Comparison of ENCODE assay signal across 24 mouse cellular contexts in the genomic region with DNA sequence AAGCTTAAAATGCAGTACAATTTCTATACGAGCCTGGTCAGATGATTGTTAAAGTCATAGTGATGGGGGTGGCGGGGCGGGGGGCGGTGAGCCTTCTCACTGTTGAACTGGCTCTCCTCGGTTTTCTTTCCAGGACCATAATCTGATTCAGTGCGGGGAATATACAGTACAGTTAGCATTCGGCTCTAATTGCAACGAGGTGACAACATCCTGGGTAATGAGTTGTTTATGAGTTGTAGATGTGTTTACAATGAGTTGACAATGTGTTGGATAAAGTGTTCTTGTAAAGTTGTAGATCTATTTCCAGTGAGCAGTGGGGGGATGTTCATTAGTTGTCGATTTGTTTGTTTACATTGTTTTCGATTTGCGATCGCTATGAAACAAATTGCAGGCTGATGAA.
DNase-seq lines count a peak whose midpoint lies in the region; ATAC-seq and TF ChIP-seq lines count a peak whose summit lies in the region.
"Had no signal": no experiment of that assay in that cellular context is flagged by ENCODE, and none has a peak within 500 bp of the region (broad histone marks: within the 10 kb centered on the region; RNA-seq: fewer than 3 reads in every experiment).

No protein-coding gene starts in this region.

- H3K27me3 ChIP-seq in forebrain, embryonic 16.5 days (replicated peaks; ENCODE audit: control insufficient read depth, insufficient read depth, low read length): no peaks in the 10 kb centered on the region
- no peaks in the 10 kb centered on the region for H3K27me3 ChIP-seq in forebrain, embryonic 15.5 days
- H3K27me3 ChIP-seq in lung, embryonic 14.5 days (ENCODE audit: insufficient read depth, low read length): no peaks in the 10 kb centered on the region
- H3K27me3 ChIP-seq in limb, embryonic 12.5 days: peaks cover 63% of the 10 kb centered on the region
- H3K27me3 ChIP-seq: CH12.LX; embryonic facial prominence, embryonic 15.5 days; heart, embryonic 13.5 days; hindbrain, embryonic 15.5 days; Patski had no signal

- no peak overlapping the region for H3K9ac ChIP-seq in forebrain, embryonic 16.5 days (replicated peaks; ENCODE audit: low read depth, low read length)
- H3K9ac ChIP-seq in forebrain, embryonic 15.5 days (replicated peaks): no peak overlapping the region
- no peak overlapping the region for H3K9ac ChIP-seq in lung, embryonic 14.5 days
- H3K9ac ChIP-seq in limb, embryonic 12.5 days (replicated peaks): no peak overlapping the region
- H3K9ac ChIP-seq: embryonic facial prominence, embryonic 15.5 days; heart, embryonic 13.5 days; hindbrain, embryonic 15.5 days had no signal

- DNase-seq in lung, embryonic 14.5 days: no peak
- no peak for DNase-seq in lung, postnatal 25 days (ENCODE audit: low spot score)
- DNase-seq in forelimb bud, embryonic 11.5 days (ENCODE audit: low read depth, low spot score): peak; percentile 70
- DNase-seq in retina, embryonic 14.5 days (ENCODE audit: low spot score): no peak
- no peak for DNase-seq in kidney, postnatal 4 days
- DNase-seq: adrenal gland, postnatal 25 days; cerebellum, adult 11 months; cerebellum, adult 8-10 months; cerebellum, postnatal 14 days; embryo, embryonic 11 days; gastrocnemius, postnatal 36 days; heart, adult 11 months; heart, postnatal 36 days had no signal

- no peak for TF ChIP-seq CTCF in lung, embryonic 14.5 days (IDR thresholded peaks at IDR 0.05; ENCODE audit: low read depth)

- H3K4me2 ChIP-seq in forebrain, embryonic 16.5 days (ENCODE audit: low read length): peak overlapping the region; percentile 4; the same call in 1 of the 2 replicates
- H3K4me2 ChIP-seq in forebrain, embryonic 15.5 days (replicated peaks): no peak overlapping the region
- peak overlapping the region; percentile 7 for H3K4me2 ChIP-seq in lung, embryonic 14.5 days
- peak overlapping the region; percentile 9; the same call in 1 of the 2 replicates for H3K4me2 ChIP-seq in limb, embryonic 12.5 days
- H3K4me2 ChIP-seq: embryonic facial prominence, embryonic 15.5 days; heart, embryonic 13.5 days; hindbrain, embryonic 15.5 days had no signal

- H3K9me3 ChIP-seq in forebrain, embryonic 16.5 days (ENCODE audit: control insufficient read depth, low read length): no peaks in the 10 kb centered on the region
- no peaks in the 10 kb centered on the region for H3K9me3 ChIP-seq in forebrain, embryonic 15.5 days
- H3K9me3 ChIP-seq in lung, embryonic 14.5 days (ENCODE audit: low read depth, low read length): no peaks in the 10 kb centered on the region
- no peaks in the 10 kb centered on the region for H3K9me3 ChIP-seq in limb, embryonic 12.5 days
- H3K9me3 ChIP-seq: embryonic facial prominence, embryonic 15.5 days; heart, embryonic 13.5 days; hindbrain, embryonic 15.5 days had no signal

- 0 out of 2 replicates have a peak, but pooled peaks cover 2% of the 10 kb centered on the region for H3K4me1 ChIP-seq in forebrain, embryonic 16.5 days (replicated peaks; ENCODE audit: control insufficient read depth, insufficient read depth, low read length)
- no peaks in the 10 kb centered on the region for H3K4me1 ChIP-seq in forebrain, embryonic 15.5 days
- peaks cover 4% of the 10 kb centered on the region; the same call in 1 of the 2 replicates for H3K4me1 ChIP-seq in lung, embryonic 14.5 days (ENCODE audit: insufficient read depth)
- H3K4me1 ChIP-seq in limb, embryonic 12.5 days (replicated peaks): peaks cover 9% of the 10 kb centered on the region
- H3K4me1 ChIP-seq: embryonic facial prominence, embryonic 15.5 days; heart, embryonic 13.5 days; hindbrain, embryonic 15.5 days had no signal

- H3K4me3 ChIP-seq in forebrain, embryonic 16.5 days (replicated peaks; ENCODE audit: low read length): no peak overlapping the region
- H3K4me3 ChIP-seq in forebrain, embryonic 15.5 days: no peak overlapping the region
- H3K4me3 ChIP-seq in lung, embryonic 14.5 days (ENCODE audit: low read depth, low read length): no peak overlapping the region
- no peak overlapping the region for H3K4me3 ChIP-seq in limb, embryonic 12.5 days (replicated peaks)
- H3K4me3 ChIP-seq: embryonic facial prominence, embryonic 15.5 days; erythroblast, embryonic 14.5 days; heart, embryonic 13.5 days; hindbrain, embryonic 15.5 days had no signal

- no peaks in the 10 kb centered on the region for H3K36me3 ChIP-seq in forebrain, embryonic 16.5 days (ENCODE audit: control insufficient read depth, insufficient read depth)
- H3K36me3 ChIP-seq in forebrain, embryonic 15.5 days: no peaks in the 10 kb centered on the region
- H3K36me3 ChIP-seq in lung, embryonic 14.5 days (ENCODE audit: insufficient read depth): no peaks in the 10 kb centered on the region
- H3K36me3 ChIP-seq in limb, embryonic 12.5 days: no peaks in the 10 kb centered on the region
- H3K36me3 ChIP-seq: embryonic facial prominence, embryonic 15.5 days; heart, embryonic 13.5 days; hindbrain, embryonic 15.5 days had no signal

- no peak overlapping the region for H3K27ac ChIP-seq in forebrain, embryonic 16.5 days (ENCODE audit: low read length)
- no peak overlapping the region for H3K27ac ChIP-seq in forebrain, embryonic 15.5 days (replicated peaks)
- no peak overlapping the region for H3K27ac ChIP-seq in lung, embryonic 14.5 days (ENCODE audit: low read depth)
- no peak overlapping the region for H3K27ac ChIP-seq in limb, embryonic 12.5 days
- H3K27ac ChIP-seq: embryonic facial prominence, embryonic 15.5 days; heart, embryonic 13.5 days; hindbrain, embryonic 15.5 days had no signal

- WGBS in forebrain, embryonic 16.5 days: 47% methylated on average over 12 of the region's 12 CpGs
- 44% methylated on average over 12 of the region's 12 CpGs for WGBS in forebrain, embryonic 15.5 days
- 39% methylated on average over 12 of the region's 12 CpGs for WGBS in lung, embryonic 14.5 days
- 36% methylated on average over 12 of the region's 12 CpGs for WGBS in limb, embryonic 12.5 days

- ATAC-seq in forebrain, embryonic 16.5 days: peak; percentile 61
- no peak for ATAC-seq in forebrain, embryonic 15.5 days (replicated peaks)
- ATAC-seq in lung, embryonic 14.5 days (ENCODE audit: insufficient read depth): no peak
- no peak for ATAC-seq in limb, embryonic 12.5 days (ENCODE audit: insufficient number of reproducible peaks, insufficient read depth, low FRiP score, low TSS enrichment, low read depth)
- ATAC-seq: activated CD4-positive, CD25-positive, alpha-beta regulatory T cell, adult 4 months; inflammation-experienced regulatory T-cells, adult 6 months; Patski had no signal
